Mouse (Mus musculus) limb, embryonic 10.5 days (tissue): Measurements from ENCODE around the gene Gm906. TPM values are rescaled to one million over a fixed set of nuclear protein-coding genes. Genes with fewer than 3 reads are reported as not detected.
"Not testable (repeated sequence)": the region's sequence is repeated elsewhere in the genome, so short reads cannot be mapped to it uniquely, and the experiment has no call there.

ENCODE experiments used
- DNase-seq: peaks from one replicate; pipeline ENCODE4 v3.0.0-alpha.2; 2017; ENCODE audit warnings: low spot score
- H3K27ac ChIP-seq: fragments of 300-500 bp; sonication (generic); 2 replicates; pipeline ENCODE4 v1.5.1; 2016; ENCODE audit warnings: mild to moderate bottlenecking
- H3K27me3 ChIP-seq: fragments of 300-500 bp; sonication (generic); 2 replicates; pipeline ENCODE4 v1.6.1; 2016; ENCODE audit warnings: low read depth, mild to moderate bottlenecking; ENCODE audit not compliant: poor library complexity, severe bottlenecking
- H3K36me3 ChIP-seq: fragments of 300-500 bp; sonication (generic); 2 replicates; pipeline ENCODE4 v1.6.1; 2016; ENCODE audit warnings: mild to moderate bottlenecking, moderate library complexity
- H3K4me1 ChIP-seq: fragments of 300-500 bp; sonication (generic); 2 replicates; pipeline ENCODE4 v1.6.1; 2016
- H3K4me3 ChIP-seq: fragments of 300-500 bp; sonication (generic); 2 replicates; pipeline ENCODE4 v1.5.1; 2016; ENCODE audit warnings: mild to moderate bottlenecking, moderate library complexity
- H3K9me3 ChIP-seq: fragments of 300-500 bp; sonication (generic); replicated peaks from 2 replicates; pipeline ENCODE4 v1.6.1; 2016; ENCODE audit warnings: mild to moderate bottlenecking
- WGBS: fragments of 180-500 bp; shearing (Covaris S2); methylation state at CpG from one replicate; pipeline ENCODE4 v1.1.7; 2016; 5-methylcytosine and 5-hydroxymethylcytosine counted together
- microRNA-seq: library from miRNA; unstranded; fragments of <30 nt; microRNA quantifications from one replicate; pipeline ENCODE4, GENCODE M21; 2017
- polyA plus RNA-seq: library from polyadenylated mRNA; unstranded; fragments of >200 nt; fragmentation: Nextera tagmentation; extraction: Ambion mirVana; gene quantifications from 2 replicates; pipeline ENCODE4 v1.2.1, GENCODE M21; 2016

Gm906 gene
- not detected in 2 replicates for polyA plus RNA-seq

DNA sequence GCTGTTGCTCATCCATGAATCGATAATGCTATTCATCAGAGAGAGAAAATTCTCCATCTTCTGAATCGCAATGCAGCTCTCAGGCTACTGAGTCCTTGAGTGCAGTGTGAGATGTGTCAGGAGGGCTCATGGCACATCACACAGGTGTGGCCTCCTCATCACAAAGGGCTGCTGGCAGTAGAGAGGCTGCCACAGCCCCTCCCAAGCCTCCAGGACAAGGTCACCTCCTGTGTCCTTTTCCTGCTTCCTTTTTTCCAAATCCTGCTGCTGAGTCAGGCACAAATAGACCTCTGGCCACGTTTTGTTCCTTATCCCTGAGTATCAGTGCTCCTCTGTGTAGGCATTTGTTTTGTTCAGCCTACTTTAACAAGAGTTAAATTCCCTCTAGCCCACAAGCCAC, at the start of gene Gm906:
Gene Gm906, minus strand, starts transcription at position 101 of the 400 bp plus-strand sequence.
- not testable (repeated sequence) for H3K27me3 ChIP-seq, H3K4me3 ChIP-seq, DNase-seq, H3K4me1 ChIP-seq, H3K27ac ChIP-seq, H3K9me3 ChIP-seq, H3K36me3 ChIP-seq
- WGBS = 81% methylated on average over 3 of the region's 3 CpGs

DNA sequence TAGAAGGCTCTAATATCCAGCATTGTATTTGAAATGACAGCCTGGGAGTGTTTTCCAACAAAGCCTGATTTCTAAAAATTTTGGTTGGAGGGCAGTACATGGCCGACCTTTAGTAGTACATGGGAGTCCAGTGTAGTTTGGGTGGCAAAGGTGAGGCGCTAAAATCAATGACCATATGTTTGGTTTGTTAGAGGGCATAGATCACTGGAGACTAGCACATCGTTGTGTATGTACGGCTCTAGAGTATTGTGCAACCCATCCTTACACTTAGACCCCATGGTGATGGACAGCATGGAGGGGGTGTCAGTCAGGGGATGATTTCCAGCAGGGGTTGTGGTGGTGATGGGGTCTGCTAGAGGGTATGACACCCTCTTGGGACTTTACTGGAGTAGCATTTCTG, 33.2 kb upstream of the Gm906 start:
- WGBS = 93% methylated on average over 2 of the region's 4 CpGs
- not testable (repeated sequence) for H3K36me3 ChIP-seq, DNase-seq, H3K4me1 ChIP-seq, H3K4me3 ChIP-seq, H3K27me3 ChIP-seq, H3K9me3 ChIP-seq, H3K27ac ChIP-seq

DNA sequence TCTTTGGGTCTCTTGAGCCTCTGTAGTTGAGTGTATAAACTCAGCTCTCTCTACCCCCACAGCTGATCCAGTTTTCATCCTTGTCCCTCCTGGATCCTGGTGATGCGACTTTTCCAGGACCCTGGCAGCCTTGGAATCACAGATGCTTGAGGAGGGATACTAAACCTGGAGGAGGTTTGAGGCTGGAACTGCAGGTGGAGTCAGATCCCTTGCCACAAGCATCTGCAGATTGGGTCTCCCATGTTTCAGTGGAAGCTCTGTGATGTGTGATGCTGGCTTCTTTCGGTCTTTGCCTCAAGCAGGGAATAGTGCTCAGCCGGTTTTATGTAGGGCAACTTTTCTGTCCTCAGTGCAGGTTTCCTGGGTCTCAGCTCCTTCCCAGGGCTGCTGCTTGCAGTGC, 13.6 kb downstream of the Gm906 start:
- no peak overlapping the region for H3K4me3 ChIP-seq
- no peaks in the 10 kb centered on the region for H3K4me1 ChIP-seq
- WGBS = 93% methylated on average over 3 of the region's 3 CpGs
- H3K27ac ChIP-seq = no peak overlapping the region
- H3K36me3 ChIP-seq = no peaks in the 10 kb centered on the region
- no peak for DNase-seq
- no peaks in the 10 kb centered on the region for H3K9me3 ChIP-seq
- no peaks in the 10 kb centered on the region for H3K27me3 ChIP-seq

DNA sequence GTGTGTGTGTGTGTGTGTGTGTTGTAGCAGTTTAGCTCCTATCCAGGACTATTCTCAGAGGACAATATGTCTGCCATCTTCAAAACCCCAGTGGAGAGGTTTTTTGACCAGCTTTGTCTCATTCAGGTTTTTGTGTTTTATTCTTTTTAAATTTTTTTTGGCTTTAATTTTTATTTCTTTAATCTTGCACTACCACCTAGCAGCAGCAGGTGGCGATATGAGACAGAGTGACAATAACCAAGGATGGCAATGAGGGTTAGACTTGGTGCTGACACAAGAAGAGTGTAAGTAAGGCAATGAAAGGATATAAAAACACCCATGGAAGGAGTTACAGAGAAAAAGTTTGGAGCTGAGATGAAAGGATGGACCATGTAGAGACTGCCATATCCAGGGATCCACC, 38.3 kb downstream of the Gm906 start:
- H3K9me3 ChIP-seq, H3K27ac ChIP-seq, H3K4me1 ChIP-seq, H3K27me3 ChIP-seq, H3K4me3 ChIP-seq, H3K36me3 ChIP-seq, DNase-seq: not testable (repeated sequence)
- 2% methylated on average over 1 of the region's 1 CpGs for WGBS

DNA sequence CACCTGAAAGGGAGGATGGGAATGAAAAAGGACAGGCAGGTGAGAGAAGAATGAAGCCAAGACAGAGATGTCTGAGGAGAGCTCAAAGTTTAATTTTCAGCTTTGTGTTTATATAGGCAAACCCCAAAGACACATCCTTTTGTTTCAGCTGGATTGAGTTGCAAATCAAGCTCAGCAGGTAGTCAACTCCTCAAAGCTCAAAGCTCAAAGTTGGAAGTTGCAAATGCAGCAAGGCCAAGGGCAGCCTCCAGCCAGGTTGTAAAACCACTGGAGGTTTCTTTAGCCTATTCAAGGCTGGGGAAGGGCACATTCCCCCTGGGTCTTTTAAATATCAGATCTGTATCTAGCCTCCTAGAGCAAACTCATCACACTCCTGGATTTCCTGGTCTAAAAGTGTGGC, 39.9 kb downstream of the Gm906 start:
- H3K4me1 ChIP-seq, H3K27me3 ChIP-seq, H3K4me3 ChIP-seq, DNase-seq, H3K27ac ChIP-seq, H3K9me3 ChIP-seq, H3K36me3 ChIP-seq: not testable (repeated sequence)

DNA sequence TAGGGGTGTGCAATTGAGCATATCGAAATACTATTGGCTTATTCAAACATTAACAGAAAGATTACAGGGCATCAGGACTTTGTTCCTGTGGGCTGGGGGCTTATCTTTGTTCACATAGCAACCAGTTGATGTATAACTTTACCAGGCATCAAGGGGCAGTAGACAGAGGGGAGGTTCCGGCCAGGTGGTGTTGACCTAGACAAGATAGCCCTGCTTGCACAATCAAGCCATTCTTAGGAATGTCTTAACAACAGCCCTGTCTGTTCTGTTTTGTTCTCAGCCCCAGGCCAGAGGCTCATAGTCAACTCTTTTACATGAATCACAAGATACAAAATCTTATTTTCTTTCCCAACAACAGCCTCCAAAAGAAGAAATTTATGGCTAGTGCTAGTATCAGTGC, 40.5 kb downstream of the Gm906 start:
- WGBS = 93% methylated on average over 2 of the region's 2 CpGs
- H3K27ac ChIP-seq = not testable (repeated sequence)

DNA sequence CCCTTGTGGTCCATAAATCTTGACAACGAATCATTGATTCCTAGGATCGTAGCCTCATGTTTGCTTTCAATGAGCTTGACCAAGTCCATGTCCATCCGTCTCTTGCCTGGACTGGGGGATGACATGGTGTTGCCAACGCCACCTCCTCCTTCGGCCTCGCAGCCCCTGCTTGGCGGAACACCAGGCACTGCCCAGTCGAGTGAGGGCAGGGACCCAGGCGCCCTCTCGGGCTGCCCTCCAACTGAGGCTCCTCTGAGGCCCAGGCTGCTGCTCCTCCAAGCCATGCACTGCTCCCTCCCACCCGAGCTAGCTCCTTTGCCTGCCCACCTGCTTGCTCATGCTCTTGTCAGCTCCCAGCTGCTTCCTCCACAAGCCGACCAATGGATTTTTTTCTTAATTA, 42.1 kb downstream of the Gm906 start:
- H3K27me3 ChIP-seq = no peaks in the 10 kb centered on the region
- H3K27ac ChIP-seq = no peak overlapping the region
- WGBS = 92% methylated on average over 12 of the region's 12 CpGs
- no peak overlapping the region for H3K4me3 ChIP-seq
- no peaks in the 10 kb centered on the region for H3K4me1 ChIP-seq
- no peaks in the 10 kb centered on the region for H3K36me3 ChIP-seq
- H3K9me3 ChIP-seq = no peaks in the 10 kb centered on the region
- peak; percentile 26 for DNase-seq

More for the DNA sequence above, 40.5 kb downstream of the Gm906 start:
- H3K36me3 ChIP-seq, DNase-seq, H3K4me1 ChIP-seq, H3K4me3 ChIP-seq, H3K9me3 ChIP-seq, H3K27me3 ChIP-seq: not testable (repeated sequence)

DNA sequence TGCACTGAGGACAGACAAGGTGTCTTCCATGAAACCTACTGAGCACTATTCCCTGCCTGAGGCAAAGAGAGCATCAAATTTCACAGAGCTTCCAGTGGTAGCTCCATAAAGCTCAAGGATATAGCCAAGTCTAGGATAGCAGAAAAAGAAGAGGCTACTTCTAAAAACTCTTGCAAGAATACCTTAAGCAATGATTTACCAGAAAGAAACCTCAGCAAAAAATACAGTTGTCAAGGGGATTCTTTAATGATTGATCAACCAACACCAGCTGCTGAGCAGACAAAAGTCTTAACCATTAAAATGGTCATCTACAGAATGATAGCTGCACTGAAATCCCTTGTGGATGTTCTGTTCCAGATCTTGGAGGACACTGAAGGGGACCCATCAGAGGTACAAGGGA, 53.3 kb downstream of the Gm906 start:
- not testable (repeated sequence) for H3K4me3 ChIP-seq, H3K4me1 ChIP-seq, H3K27ac ChIP-seq, H3K9me3 ChIP-seq, H3K36me3 ChIP-seq, H3K27me3 ChIP-seq, DNase-seq

Small RNAs within 50 kb of the gene (microRNA-seq; reads per million reads assigned to microRNA genes)
- gene Gm24017 = not detected

Other genes starting within 250 kb of the Gm906 start
- 26.1 and 33.7 TPM in 2 replicates for gene Fbxw17, start 167.6 kb upstream of the Gm906 start, polyA plus RNA-seq
- gene Gm47429, start 193.6 kb upstream of the Gm906 start, polyA plus RNA-seq = not detected in 2 replicates
- not detected in 2 replicates for gene Nutm2, start 217.0 kb upstream of the Gm906 start, polyA plus RNA-seq